Mouse (Mus musculus): Measurements from ENCODE around the gene Cfl2.

- TF ChIP-seq CTCF (IDR thresholded peaks at IDR 0.05; ENCODE audit: borderline replicate concordance, extremely low read depth, insufficient read depth, insufficient read length) (peak; percentile 66; the same call in 1 of the 2 replicates), POLR2A (IDR thresholded peaks at IDR 0.05; ENCODE audit: borderline replicate concordance, extremely low read depth, insufficient read depth, insufficient read length, poor library complexity, severe bottlenecking) (no peak)
These were observed 17.0 kb upstream of the Cfl2 start for GRCm38 (mm10) chr12:54879630-54880029.

Measured in brain, embryonic 14.5 days (tissue).